Mouse (Mus musculus): ENCODE data around the gene Tacr2.

Tacr2 gene

DNA sequence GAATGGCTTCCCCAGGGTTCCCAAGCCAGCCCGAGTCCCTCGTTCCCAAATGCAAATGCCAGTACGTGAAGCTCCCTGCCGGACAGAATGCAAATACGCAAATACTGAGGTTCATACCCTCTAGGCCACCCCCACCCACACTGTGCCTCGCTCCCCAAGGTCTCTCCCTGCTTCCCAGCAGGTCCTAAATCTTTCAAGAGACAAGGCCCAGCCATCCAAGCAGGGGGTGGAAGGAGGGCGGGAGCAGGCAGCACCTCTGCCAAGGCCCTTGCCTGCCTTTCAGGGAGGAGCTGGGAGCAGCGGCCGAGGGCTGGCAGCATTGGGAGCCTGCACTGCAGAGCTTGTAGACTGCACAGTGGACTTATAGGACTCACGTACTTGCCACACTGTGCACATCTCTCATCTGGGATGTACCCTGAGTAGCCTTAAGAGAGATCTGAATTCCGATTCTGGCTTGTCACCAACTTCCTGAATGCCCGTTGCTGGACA, at the start of gene Tacr2:
Gene Tacr2, plus strand, starts transcription at position 439 of the 489 bp plus-strand sequence.
- no peak for TF ChIP-seq GATA4 (IDR thresholded peaks at IDR 0.05; ENCODE audit: insufficient replicate concordance, low read length)

- no peak for TF ChIP-seq GATA4 (IDR thresholded peaks at IDR 0.05; ENCODE audit: insufficient replicate concordance, low read length)
Measured at GRCm38 (mm10) chr10:62202574-62202973, 49.7 kb upstream of the Tacr2 start.

DNA sequence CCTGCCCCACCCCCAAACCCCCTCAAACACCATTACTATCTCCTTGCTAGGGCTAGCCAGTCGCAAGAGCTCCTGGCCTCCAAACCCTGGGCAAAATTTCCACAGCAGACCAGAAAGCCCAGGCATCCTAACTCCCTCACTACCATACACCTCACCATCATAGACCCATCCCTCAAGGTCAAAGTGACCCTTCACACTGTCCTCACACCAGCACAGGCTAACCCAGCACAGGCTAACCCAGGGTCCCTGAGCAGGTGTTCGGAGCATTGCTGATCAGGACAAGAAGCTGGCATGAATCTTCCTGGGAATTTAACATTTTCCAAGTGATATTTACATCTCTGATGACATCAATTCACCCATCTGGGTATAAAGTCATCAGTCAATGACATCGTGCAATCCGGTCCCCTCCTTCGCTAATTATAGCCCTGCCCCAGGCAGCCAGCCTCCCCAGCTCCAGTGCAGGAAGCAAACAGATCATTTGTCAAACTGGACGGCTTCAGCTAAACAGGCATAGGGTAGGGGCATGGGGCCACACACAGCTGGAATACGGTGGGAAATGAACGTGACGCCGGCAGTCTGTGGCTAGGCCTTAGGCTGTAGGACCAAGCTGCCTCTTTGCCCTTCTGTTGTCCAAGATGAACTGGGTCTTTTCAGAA, 43.9 kb upstream of the Tacr2 start:
- no peak for TF ChIP-seq GATA4 (IDR thresholded peaks at IDR 0.05; ENCODE audit: insufficient replicate concordance, low read length)

- no peak for TF ChIP-seq GATA4 (IDR thresholded peaks at IDR 0.05; ENCODE audit: insufficient replicate concordance, low read length)
Measured at GRCm38 (mm10) chr10:62211310-62211709, 40.9 kb upstream of the Tacr2 start.

DNA sequence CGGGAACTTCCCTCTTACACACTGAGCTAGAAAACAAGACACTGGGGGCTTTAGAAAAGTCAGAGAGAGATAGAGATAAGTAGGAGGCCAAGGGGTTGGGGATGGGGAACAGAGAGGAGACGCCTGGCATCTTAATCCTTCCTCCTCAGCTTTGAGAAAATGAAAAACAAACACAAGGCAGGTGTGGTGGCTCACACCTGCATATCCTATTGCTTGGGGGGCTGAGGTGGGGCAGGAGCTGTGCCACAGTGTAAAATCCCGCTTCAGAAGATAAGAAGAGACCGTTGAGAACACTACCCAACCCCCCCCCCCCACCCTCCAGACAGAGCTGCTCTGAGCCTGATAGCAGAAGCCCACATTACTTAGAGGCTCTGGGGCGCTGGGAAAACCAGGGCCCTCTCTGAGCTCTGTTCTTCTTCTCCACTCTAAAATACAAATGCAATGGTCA, 37.0 kb upstream of the Tacr2 start:
- no peak for TF ChIP-seq GATA4 (IDR thresholded peaks at IDR 0.05; ENCODE audit: insufficient replicate concordance, low read length)

GRCm38 (mm10) chr10:62215633-62216032, 36.6 kb upstream of the Tacr2 start:
- no peak for TF ChIP-seq GATA4 (IDR thresholded peaks at IDR 0.05; ENCODE audit: insufficient replicate concordance, low read length)

DNA sequence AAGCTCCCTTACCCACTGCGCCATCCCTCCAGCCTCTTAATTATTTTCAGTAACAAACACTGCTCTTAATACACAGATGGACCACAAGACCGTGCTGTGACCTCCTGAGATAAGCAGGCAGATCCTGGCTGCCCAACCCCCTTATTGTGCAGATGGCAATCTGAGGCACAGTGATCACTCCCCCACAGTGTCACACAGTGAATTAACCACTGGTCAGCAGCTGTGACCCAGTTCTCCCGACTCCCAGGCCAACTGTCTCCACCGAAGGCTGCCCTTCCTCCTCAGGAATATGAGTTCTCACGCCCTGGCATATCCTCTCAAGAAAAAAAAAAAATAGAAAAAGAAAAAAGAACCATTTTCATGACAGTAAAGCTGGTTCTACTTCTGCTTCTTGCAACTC, 35.6 kb upstream of the Tacr2 start:
- TF ChIP-seq GATA4 (IDR thresholded peaks at IDR 0.05; ENCODE audit: insufficient replicate concordance, low read length) = peak; percentile 80; the same call in 1 of the 2 replicates

- TF ChIP-seq GATA4 (IDR thresholded peaks at IDR 0.05; ENCODE audit: insufficient replicate concordance, low read length) = peak; percentile 80; the same call in 1 of the 2 replicates
Measured at GRCm38 (mm10) chr10:62217196-62217595, 35.0 kb upstream of the Tacr2 start.

DNA sequence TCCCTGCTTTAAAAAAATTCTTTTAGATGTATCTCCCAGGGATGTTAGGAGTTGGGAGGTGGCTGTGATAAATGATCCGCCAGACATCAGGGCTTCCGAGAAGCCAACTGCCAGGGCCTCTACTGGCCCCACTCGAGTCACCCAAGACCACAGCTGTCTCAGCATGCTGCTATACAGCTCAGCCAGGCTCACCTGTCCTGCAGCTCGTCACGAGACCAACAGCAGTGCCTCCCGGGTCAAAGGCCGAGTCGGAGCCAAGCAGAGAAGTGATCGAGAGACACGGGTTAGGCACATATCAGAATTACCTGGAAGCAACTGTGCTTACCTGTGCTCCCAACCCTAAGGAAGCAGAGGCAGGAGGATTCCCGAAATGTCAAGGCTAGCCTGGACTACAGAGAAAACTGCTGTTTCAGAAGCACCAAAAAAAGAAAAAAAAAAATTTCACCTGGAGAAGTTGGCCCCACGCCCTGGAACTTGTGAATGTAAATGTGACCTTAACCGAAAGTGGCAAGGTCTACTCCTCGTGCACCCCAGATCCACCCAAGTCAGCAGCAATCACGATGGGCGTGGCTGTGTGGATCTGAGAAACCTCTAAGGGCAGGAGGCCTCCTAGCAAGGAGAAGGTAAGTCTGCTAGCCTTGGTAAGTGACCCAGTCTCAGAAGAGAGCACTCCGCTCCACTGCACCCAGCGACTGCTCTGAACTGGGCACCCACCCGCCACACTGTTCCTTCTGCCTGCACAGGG, 34.0 kb upstream of the Tacr2 start:
- no peak for TF ChIP-seq GATA4 (IDR thresholded peaks at IDR 0.05; ENCODE audit: insufficient replicate concordance, low read length)

- TF ChIP-seq GATA4 (IDR thresholded peaks at IDR 0.05; ENCODE audit: insufficient replicate concordance, low read length) = no peak
Measured at GRCm38 (mm10) chr10:62218789-62219172, 33.5 kb upstream of the Tacr2 start.

- TF ChIP-seq GATA4 (IDR thresholded peaks at IDR 0.05; ENCODE audit: insufficient replicate concordance, low read length) = no peak
Measured at GRCm38 (mm10) chr10:62220732-62221514, 31.3 kb upstream of the Tacr2 start.

GRCm38 (mm10) chr10:62221647-62222046, 30.6 kb upstream of the Tacr2 start:
- no peak for TF ChIP-seq GATA4 (IDR thresholded peaks at IDR 0.05; ENCODE audit: insufficient replicate concordance, low read length)

DNA sequence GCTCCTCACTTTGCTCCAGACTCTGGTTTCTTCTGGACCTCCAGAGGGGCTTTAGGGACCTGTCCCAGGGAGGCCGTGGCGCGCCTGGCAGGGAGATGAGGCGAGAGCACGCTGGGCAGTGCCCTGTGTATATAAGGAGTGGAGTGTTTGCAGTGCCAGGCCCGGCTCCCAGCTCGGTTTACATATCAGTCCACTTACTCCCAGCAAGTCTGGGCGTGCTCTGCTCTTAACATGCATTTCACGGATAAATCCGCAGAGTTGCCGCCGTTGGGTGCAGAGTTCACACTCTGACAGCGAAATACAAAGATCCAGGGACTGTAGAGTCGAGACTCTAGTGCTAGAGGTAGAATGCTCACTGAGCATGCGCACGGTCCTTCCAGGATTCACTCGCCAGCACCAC, 29.5 kb upstream of the Tacr2 start:
- TF ChIP-seq GATA4 (IDR thresholded peaks at IDR 0.05; ENCODE audit: insufficient replicate concordance, low read length) = no peak

- TF ChIP-seq GATA4 (IDR thresholded peaks at IDR 0.05; ENCODE audit: insufficient replicate concordance, low read length) = no peak
Measured at GRCm38 (mm10) chr10:62224231-62224630, 28.0 kb upstream of the Tacr2 start.

GRCm38 (mm10) chr10:62225839-62226238, 26.4 kb upstream of the Tacr2 start:
- TF ChIP-seq GATA4 (IDR thresholded peaks at IDR 0.05; ENCODE audit: insufficient replicate concordance, low read length) = no peak
